Mouse (Mus musculus) stomach, adult 2 months (tissue): Measurements from ENCODE around the gene Tardbp. TPM values are rescaled to one million over a fixed set of nuclear protein-coding genes. Genes with fewer than 3 reads are reported as not detected.

Experiments
- polyA plus RNA-seq: library from polyadenylated mRNA; depleted of rRNA; stranded (reverse); fragments of >200 nt; gene quantifications from 2 replicates; pipeline ENCODE4 v1.2.3, GENCODE M21; 2012; rRNA removed

Tardbp gene
- polyA plus RNA-seq = 4.5 and 7.2 TPM in 2 replicates

DNA sequence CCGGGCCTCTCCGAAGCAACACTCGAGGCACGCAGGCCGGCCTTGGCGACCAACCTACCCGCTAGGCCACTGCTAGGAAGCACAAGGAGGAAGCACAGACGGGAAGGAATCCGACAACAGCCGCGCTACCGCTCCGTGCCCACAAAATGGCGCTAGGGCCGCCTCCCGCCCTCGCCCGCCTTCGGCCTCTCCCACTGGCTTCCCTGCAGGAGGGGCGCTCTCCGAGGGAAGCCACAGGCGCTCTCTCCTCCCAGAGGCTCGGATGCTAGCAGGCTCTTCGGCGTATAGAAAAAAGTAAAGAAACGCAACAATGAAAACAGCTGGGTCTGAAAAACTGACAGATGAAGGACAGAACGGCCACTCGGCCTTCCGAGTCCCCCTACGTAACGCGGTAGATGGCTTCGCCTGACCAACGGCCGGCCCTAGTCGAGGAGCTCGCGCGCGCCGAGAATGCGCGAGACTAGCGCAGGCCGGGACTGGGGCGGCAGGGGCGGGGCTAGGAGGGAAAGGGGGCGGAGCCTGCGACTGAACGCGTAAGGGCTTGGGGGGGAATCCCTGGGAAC lies at the start of gene Tardbp:
TSS of gene Tardbp (minus strand) at position 397 of the 563 bp plus-strand sequence.

DNA sequence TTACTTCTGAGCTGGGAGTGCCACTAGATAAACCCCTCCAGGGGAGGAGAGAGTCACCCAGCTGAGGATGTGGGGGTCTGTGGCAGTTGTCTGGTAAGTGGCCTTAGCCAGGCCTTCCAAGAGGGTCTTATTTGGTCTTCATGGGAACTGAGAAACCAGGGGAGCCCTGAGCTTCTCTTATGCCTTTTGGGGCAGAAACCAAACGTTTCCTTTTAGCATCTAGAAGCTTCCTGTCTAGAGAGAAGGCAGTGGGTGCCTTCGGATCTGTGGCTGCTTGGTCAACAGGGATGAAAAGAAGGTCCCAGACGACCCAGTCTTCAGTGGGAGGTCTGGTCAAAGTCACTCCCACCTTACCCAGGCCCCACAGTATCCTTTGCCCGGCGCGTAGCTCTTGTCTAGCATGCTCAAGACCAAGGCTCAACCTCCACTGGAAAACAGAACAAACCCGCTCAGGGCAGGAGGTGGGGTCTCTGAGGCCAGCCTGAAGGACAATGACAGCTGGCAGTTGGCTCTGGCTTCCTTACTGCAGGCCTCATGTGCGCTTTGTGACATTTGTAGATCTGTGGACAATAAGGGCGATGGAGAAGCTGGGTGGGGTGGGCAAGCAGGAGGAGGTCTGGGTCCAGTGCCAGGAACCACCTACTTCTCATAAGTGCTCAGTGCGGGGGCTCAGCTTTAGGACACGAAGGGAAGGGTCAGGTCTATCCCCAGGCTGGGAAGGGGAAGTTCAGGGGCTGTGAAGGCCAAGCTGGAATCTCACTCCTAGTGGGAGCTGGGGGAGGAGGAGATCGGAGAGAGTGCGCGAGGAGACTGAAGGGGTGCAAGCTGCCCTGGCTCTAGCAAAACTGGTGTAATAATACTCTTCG lies 16.7 kb upstream of the Tardbp start, which contains the start of gene Gm572:
TSS of gene Gm572 (plus strand) at position 27 of the 866 bp plus-strand sequence.

DNA sequence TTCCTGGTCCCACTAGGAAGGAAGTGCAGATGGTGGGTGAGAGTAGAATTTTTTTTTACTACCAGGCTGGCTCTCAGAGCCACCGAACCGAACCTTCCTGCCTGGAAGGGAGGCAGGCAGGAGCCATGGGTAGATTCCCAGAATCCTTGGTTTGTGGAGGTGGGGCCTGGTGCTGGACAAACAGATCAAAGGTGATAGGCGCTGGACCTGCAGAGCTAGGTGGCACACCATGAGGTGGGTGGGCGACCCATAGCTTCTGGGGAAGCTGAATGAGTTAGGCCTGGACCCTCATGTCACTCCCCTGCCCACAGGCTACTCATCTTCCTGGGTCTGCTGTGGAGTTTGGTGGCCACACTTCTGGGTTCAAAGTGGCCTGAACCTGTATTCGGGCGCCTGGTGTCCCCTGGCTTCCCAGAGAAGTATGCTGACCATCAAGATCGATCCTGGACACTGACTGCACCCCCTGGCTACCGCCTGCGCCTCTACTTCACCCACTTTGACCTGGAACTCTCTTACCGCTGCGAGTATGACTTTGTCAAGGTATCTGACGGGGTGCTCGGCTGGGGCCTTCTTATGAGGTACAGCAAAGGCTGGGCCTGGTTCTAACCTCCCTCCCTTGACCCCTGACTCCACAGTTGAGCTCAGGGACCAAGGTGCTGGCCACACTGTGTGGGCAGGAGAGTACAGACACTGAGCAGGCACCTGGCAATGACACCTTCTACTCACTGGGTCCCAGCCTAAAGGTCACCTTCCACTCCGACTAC lies 24.3 kb downstream of the Tardbp start, which contains the start of gene Masp2:
TSS of gene Masp2 (plus strand) at position 198 of the 764 bp plus-strand sequence.

DNA sequence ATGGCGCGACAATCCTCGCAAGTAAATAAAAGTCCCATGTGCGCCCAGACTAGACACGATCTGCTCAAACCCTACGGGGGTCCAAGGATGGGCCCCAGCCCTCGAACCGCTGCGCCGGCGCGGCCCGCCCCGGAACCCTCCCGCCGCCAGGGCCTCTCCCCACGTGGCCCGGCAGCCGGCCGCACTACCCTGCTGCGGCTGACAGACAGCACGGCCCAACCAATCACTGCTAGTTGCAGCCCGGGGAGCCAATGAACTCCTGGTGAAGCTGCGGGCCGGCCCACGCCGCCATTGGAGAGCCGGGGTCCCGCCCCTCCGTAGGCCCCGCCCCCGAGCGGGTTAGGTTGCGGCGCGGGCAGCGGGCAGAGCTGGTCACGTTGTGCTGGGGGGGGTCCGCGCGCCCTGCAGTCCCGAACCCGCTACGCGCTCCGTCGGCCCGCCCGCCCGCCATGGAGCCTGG lies 35.6 kb downstream of the Tardbp start, which contains the start of gene Srm:
TSS of gene Srm (plus strand) at position 333 of the 460 bp plus-strand sequence.

Other genes starting within 250 kb of the Tardbp start
- 4.9 and 5.2 TPM in 2 replicates for gene Ubiad1, start 182.2 kb downstream of the Tardbp start, polyA plus RNA-seq
- 8.2 and 8.6 TPM in 2 replicates for gene Mtor, start 178.4 kb downstream of the Tardbp start, polyA plus RNA-seq
- 0.18 TPM in 2 replicates for gene Angptl7, start 126.6 kb downstream of the Tardbp start, polyA plus RNA-seq
- gene Exosc10, start 68.6 kb downstream of the Tardbp start, polyA plus RNA-seq = 7.8 and 9.4 TPM in 2 replicates
- 40.2 and 62.2 TPM in 2 replicates for gene Srm, start 35.5 kb downstream of the Tardbp start, polyA plus RNA-seq
- gene Masp2, start 24.5 kb downstream of the Tardbp start, polyA plus RNA-seq = 0.31 and 0.45 TPM in 2 replicates
- gene Gm572, start 16.3 kb upstream of the Tardbp start, polyA plus RNA-seq = 0.68 and 1.2 TPM in 2 replicates
- gene Casz1, start 177.4 kb upstream of the Tardbp start, polyA plus RNA-seq = 33.2 and 37.8 TPM in 2 replicates